Mouse (Mus musculus) G1E (cell line): ENCODE measurements around the gene Galntl6. TPM values are rescaled to one million over a fixed set of nuclear protein-coding genes. Genes with fewer than 3 reads are reported as not detected.

Source experiments
- ATAC-seq: 2 replicates; pipeline ENCODE4 v1.8.0; 2016; ENCODE audit warnings: mild to moderate bottlenecking; ENCODE audit not compliant: insufficient number of reproducible peaks, poor library complexity, low FRiP score, severe bottlenecking; ENCODE audit errors: extremely low read depth
- DNase-seq: peaks from one replicate; pipeline ENCODE4 v3.0.0; 2012; ENCODE audit warnings: low spot score
- H3K27me3 ChIP-seq: 2 replicates; pipeline ENCODE4 v1.6.1; 2012; ENCODE audit warnings: mild to moderate bottlenecking, low read length, inconsistent platforms; ENCODE audit not compliant: insufficient read depth
- H3K36me3 ChIP-seq: replicated peaks from 2 replicates; pipeline ENCODE3; 2012; ENCODE audit warnings: mild to moderate bottlenecking, inconsistent platforms
- H3K4me1 ChIP-seq: 2 replicates; pipeline ENCODE4 v1.6.1; 2012; ENCODE audit warnings: low read depth, low read length, inconsistent platforms, mixed read lengths; ENCODE audit not compliant: insufficient read depth
- H3K4me3 ChIP-seq: 2 replicates; pipeline ENCODE4 v1.5.1; 2012; ENCODE audit warnings: low read depth, mild to moderate bottlenecking, inconsistent platforms, low read length, moderate library complexity, mixed read lengths
- H3K9me3 ChIP-seq: replicated peaks from 2 replicates; pipeline ENCODE4 v1.6.1; 2012; ENCODE audit warnings: inconsistent platforms
- CTCF ChIP-seq: IDR thresholded peaks from 2 replicates; pipeline ENCODE4 v1.5.1; 2012; ENCODE audit warnings: low read depth, low read length, inconsistent platforms, mixed read lengths
- GATA1 ChIP-seq: IDR thresholded peaks from 2 replicates; pipeline ENCODE4 v1.6.1; 2012; ENCODE audit warnings: borderline replicate concordance, low read length, inconsistent platforms, mixed read lengths
- GATA2 ChIP-seq: IDR thresholded peaks from 2 replicates; pipeline ENCODE4 v1.6.1; 2012; ENCODE audit warnings: low read depth, low read length, inconsistent platforms, borderline replicate concordance
- POLR2AphosphoS5 ChIP-seq: IDR thresholded peaks from 2 replicates; pipeline ENCODE4 v1.6.1; 2012; ENCODE audit warnings: low read depth, low read length, inconsistent platforms; ENCODE audit not compliant: insufficient replicate concordance
- TAL1 ChIP-seq: conservative IDR thresholded peaks from 2 replicates; pipeline ENCODE4 v1.6.1; 2012; ENCODE audit warnings: low read depth, low read length, inconsistent platforms, mixed read lengths
- polyA plus RNA-seq: library from polyadenylated mRNA; stranded (reverse); fragments of >175 nt; gene quantifications from 2 replicates; pipeline ENCODE4 v1.2.3, GENCODE M21; 2012
- total RNA-seq, 2 experiments: library from RNA; stranded (forward) in 1 of 2; stranded (reverse) in 1 of 2; fragments of 200-1000 nt in 1 of 2; fragments of >200 nt in 1 of 2; fragmentation: Nextera tagmentation in 1 of 2; gene quantifications; 2 replicates each; pipeline ENCODE4 v1.2.3; 2014 to 2017

Gene Galntl6
- total and polyA plus RNA-seq, 3 experiments: 0.05 TPM; not detected in 2

GRCm38 (mm10) chr8:58189694-58190093, 722.7 kb downstream of the Galntl6 start:
- no peaks in the 10 kb centered on the region for H3K27me3 ChIP-seq
- H3K4me3 ChIP-seq: no peak overlapping the region
- H3K4me1 ChIP-seq: no peaks in the 10 kb centered on the region
- DNase-seq (no peak), ATAC-seq (no peak)
- H3K9me3 ChIP-seq: no peaks in the 10 kb centered on the region
- TF ChIP-seq POLR2AphosphoS5: no peak
- TF ChIP-seq GATA1: no peak
- TF ChIP-seq TAL1: no peak
- TF ChIP-seq GATA2: no peak
- TF ChIP-seq CTCF: no peak
- H3K36me3 ChIP-seq: no peaks in the 10 kb centered on the region

DNA sequence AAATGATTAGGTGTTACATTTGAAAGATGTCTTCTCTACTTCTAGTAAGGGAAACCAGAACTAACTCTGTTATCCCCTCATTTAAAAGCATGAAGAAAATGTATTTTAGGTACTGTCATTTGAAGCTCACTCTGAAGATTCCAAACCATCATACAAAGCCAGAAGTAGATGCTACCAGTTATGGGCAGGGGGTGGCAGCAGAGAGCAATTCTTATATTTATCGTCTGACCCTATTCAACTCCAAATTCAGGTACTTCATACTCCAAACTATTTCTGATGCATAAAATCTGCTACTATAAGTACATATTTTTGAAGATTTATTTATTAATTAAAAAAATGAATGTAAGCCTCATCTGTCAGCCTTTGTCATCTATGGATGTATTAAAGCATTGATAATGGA, 765.5 kb downstream of the Galntl6 start:
- H3K4me1 ChIP-seq: no peaks in the 10 kb centered on the region
- no peaks in the 10 kb centered on the region for H3K27me3 ChIP-seq
- H3K9me3 ChIP-seq: no peaks in the 10 kb centered on the region
- no peaks in the 10 kb centered on the region for H3K36me3 ChIP-seq
- TF ChIP-seq CTCF (0 out of 2 replicates have a peak, but pooled peaks have one; percentile 10), TAL1 (no peak)
- DNase-seq (no peak), ATAC-seq (no peak)
- H3K4me3 ChIP-seq: no peak overlapping the region

GRCm38 (mm10) chr8:58086733-58087132, 825.7 kb downstream of the Galntl6 start:
- ATAC-seq: no peak

DNA sequence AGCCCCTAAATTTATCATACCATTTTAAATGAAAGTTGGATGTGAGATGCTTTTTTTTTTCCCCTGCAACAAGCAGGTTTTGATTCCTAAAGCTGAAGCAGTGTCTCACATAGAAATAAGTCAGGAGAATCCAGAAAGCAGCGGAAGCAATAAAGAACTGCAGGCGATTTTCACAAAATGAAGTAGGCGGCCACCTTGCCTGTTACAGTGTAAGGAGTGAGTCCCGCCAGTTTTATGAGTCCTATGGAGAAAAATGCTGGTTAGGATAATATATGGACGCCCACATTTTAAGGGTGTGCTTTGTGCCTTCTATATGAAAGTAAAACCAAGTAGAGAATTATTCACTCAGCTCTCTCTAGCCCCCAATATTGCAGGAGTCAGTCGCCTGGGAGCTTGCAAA, 827.5 kb downstream of the Galntl6 start:
- no peak for TF ChIP-seq GATA2
- no peak for TF ChIP-seq TAL1
- no peak for TF ChIP-seq POLR2AphosphoS5
- TF ChIP-seq CTCF: no peak
- TF ChIP-seq GATA1: no peak
- no peaks in the 10 kb centered on the region for H3K9me3 ChIP-seq
- no peaks in the 10 kb centered on the region for H3K36me3 ChIP-seq
- H3K27me3 ChIP-seq: no peaks in the 10 kb centered on the region
- DNase-seq: no peak
- no peak for ATAC-seq
- H3K4me3 ChIP-seq: no peak overlapping the region
- no peaks in the 10 kb centered on the region for H3K4me1 ChIP-seq

More at GRCm38 (mm10) chr8:58086733-58087132, 825.7 kb downstream of the Galntl6 start:
- Histone ChIP-seq H3K36me3 (no peaks in the 10 kb centered on the region), H3K4me3 (no peak overlapping the region), H3K9me3 (no peaks in the 10 kb centered on the region), H3K4me1 (no peaks in the 10 kb centered on the region), H3K27me3 (no peaks in the 10 kb centered on the region)
- no peak for DNase-seq
- TF ChIP-seq POLR2AphosphoS5 (no peak), GATA2 (no peak), TAL1 (no peak), CTCF (no peak), GATA1 (no peak)

- TF ChIP-seq GATA2 (no peak), TAL1 (no peak), POLR2AphosphoS5 (no peak), CTCF (no peak), GATA1 (no peak)
- no peaks in the 10 kb centered on the region for H3K27me3 ChIP-seq
- ATAC-seq: no peak
Observed at GRCm38 (mm10) chr8:58081715-58082114, 830.7 kb downstream of the Galntl6 start.

GRCm38 (mm10) chr8:58074611-58075010, 837.8 kb downstream of the Galntl6 start:
- H3K27me3 ChIP-seq: no peaks in the 10 kb centered on the region
- no peaks in the 10 kb centered on the region for H3K9me3 ChIP-seq
- TF ChIP-seq TAL1 (no peak), POLR2AphosphoS5 (no peak), GATA2 (no peak), GATA1 (no peak), CTCF (no peak)
- no peak for ATAC-seq
- H3K4me1 ChIP-seq: no peaks in the 10 kb centered on the region
- H3K36me3 ChIP-seq: no peaks in the 10 kb centered on the region
- H3K4me3 ChIP-seq: no peak overlapping the region
- no peak for DNase-seq

More at GRCm38 (mm10) chr8:58081715-58082114, 830.7 kb downstream of the Galntl6 start:
- no peaks in the 10 kb centered on the region for H3K4me1 ChIP-seq
- no peak overlapping the region for H3K4me3 ChIP-seq
- no peak for DNase-seq
- no peaks in the 10 kb centered on the region for H3K9me3 ChIP-seq
- no peaks in the 10 kb centered on the region for H3K36me3 ChIP-seq

DNA sequence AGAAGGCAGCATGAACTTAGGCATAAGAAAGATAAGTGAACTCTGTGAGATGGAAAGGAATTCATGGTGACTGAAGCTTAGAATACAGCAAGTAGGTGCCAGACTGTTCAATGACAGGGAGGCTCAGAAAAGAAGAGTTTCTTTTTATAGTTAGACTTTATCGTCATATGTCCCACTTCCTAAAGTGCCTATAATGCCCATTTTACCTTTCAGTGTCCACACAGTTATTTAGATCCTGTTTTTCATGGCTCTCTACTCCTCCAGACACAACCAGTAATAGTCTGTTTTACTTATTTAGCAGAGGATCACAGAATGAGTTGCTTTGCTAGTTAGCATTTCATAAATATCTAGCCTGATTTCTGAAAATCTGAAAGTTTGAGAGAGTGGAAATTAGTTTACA, 838.7 kb downstream of the Galntl6 start:
- no peaks in the 10 kb centered on the region for H3K27me3 ChIP-seq
- no peaks in the 10 kb centered on the region for H3K9me3 ChIP-seq
- ATAC-seq (no peak), DNase-seq (no peak)
- TF ChIP-seq TAL1 (no peak), GATA1 (no peak), POLR2AphosphoS5 (no peak), GATA2 (no peak), CTCF (no peak)
- no peak overlapping the region for H3K4me3 ChIP-seq
- no peaks in the 10 kb centered on the region for H3K36me3 ChIP-seq
- H3K4me1 ChIP-seq: no peaks in the 10 kb centered on the region
